Mouse (Mus musculus): ENCODE measurements around the gene Mpp6. TPM values are rescaled to one million over a fixed set of nuclear protein-coding genes. Genes with fewer than 3 reads are reported as not detected.
A peak's percentile ranks its signal among the peaks of the same experiment; 100 is the strongest.

Gene Mpp6
- polyA plus RNA-seq, 2 experiments = 19.3 to 28.5 TPM

DNA sequence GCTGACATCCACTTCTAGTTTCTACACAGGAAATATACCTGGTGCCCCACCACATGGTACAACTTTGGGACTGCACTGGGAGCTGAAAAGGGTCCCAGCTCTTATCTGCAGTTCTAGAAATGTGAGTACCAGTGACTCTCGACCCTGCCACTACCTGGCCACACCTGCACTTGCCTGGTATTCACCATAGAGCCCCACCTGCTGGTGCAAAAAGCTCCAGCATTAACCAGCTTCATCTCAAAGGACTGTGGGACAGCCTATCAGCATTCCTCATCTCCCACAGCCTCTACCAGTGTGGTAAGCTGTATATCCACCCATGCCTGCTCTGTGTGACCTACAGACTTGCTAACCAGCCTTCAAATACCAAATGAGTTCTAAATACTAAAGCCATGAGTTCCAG is 122.9 kb downstream of the Mpp6 start:
- Histone ChIP-seq H3K36me3 (replicated peaks; ENCODE audit: control insufficient read depth, insufficient read depth, low read depth) (no peaks in the 10 kb centered on the region), H3K4me1 (replicated peaks; ENCODE audit: control insufficient read depth in 2 of 2, insufficient read depth in 2 of 2, low read length in 1 of 2) (no peaks in the 10 kb centered on the region), H3K4me2 (ENCODE audit: low read depth) (no peak overlapping the region), H3K27ac (no peak overlapping the region), H3K4me3 (ENCODE audit: insufficient read depth in 1 of 2, low read depth in 2 of 2, low read length in 2 of 2) (no peak overlapping the region), H3K27me3 (ENCODE audit: control insufficient read depth, insufficient read depth, low read length) (no peaks in the 10 kb centered on the region), H3K9me3 (ENCODE audit: control insufficient read depth, low read length) (no peaks in the 10 kb centered on the region), H3K9ac (replicated peaks) (no peak overlapping the region)
- WGBS (ENCODE audit: insufficient replicate concordance) = 25% methylated on average over 1 of the region's 1 CpGs
- ATAC-seq (ENCODE audit: insufficient read depth) = no peak
- no peak for DNase-seq (ENCODE audit: low read depth in 3 of 3, low spot score in 3 of 3)
- 0 out of 2 replicates have a peak, but pooled peaks have one; percentile 10 for TF ChIP-seq CTCF (IDR thresholded peaks at IDR 0.05; ENCODE audit: low read depth)
- TF ChIP-seq EP300 (IDR thresholded peaks at IDR 0.05; ENCODE audit: low read depth) = no peak

DNA sequence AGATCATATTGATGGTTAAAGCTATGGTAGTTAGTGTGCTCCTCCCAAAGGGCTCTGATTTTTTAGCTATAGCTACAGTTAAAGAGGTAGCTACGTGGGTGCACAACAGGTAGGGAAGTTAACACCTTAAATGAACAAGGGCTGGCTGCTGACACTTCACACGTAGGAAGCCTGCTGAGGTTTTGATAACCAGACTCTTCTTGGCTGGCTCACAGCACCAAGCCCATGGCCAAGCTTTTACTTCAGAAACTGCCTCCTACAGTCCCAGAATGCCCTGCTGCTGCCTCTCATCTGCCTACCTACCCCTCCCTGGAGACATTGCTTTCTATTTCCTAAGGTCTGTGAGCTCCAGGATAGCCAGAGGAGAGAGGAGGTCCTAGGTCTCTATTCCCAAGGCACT is 127.9 kb downstream of the Mpp6 start:
- Histone ChIP-seq H3K27me3 (ENCODE audit: control insufficient read depth, insufficient read depth, low read length) (no peaks in the 10 kb centered on the region), H3K4me2 (ENCODE audit: low read depth) (no peak overlapping the region), H3K4me3 (ENCODE audit: insufficient read depth in 1 of 2, low read depth in 2 of 2, low read length in 2 of 2) (no peak overlapping the region), H3K9ac (replicated peaks) (no peak overlapping the region), H3K36me3 (replicated peaks; ENCODE audit: control insufficient read depth, insufficient read depth, low read depth) (no peaks in the 10 kb centered on the region), H3K4me1 (replicated peaks; ENCODE audit: control insufficient read depth in 2 of 2, insufficient read depth in 2 of 2, low read length in 1 of 2) (peaks cover 0 to 13% of the 10 kb centered on the region in 2 experiments; a peak in 3 of 4 replicates), H3K27ac (no peak overlapping the region), H3K9me3 (ENCODE audit: control insufficient read depth, low read length) (no peaks in the 10 kb centered on the region)
- 23% methylated on average over 2 of the region's 2 CpGs for WGBS (ENCODE audit: insufficient replicate concordance)
- DNase-seq (ENCODE audit: low read depth in 3 of 3, low spot score in 3 of 3) (no peak), ATAC-seq (ENCODE audit: insufficient read depth) (no peak)
- TF ChIP-seq CTCF (IDR thresholded peaks at IDR 0.05; ENCODE audit: low read depth) (no peak), EP300 (IDR thresholded peaks at IDR 0.05; ENCODE audit: low read depth) (no peak)

DNA sequence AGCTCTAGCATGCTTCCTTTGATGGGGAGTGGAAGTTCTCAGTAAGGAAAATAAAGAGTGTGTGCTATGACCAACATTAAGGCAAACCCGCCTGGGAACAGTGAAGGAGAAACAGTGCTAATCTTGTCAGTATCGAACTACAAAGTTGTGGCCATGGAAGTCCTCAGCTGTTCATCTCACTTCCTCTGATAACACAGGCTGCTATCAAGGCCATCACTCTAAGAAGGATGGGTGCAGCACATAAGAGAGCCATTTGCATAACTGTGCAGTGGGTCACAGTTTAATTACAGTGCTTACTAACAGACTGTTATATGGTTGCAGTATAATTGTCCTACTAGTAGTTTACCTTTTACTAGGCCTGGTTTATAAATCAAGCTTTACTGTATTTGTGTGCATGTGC is 129.9 kb downstream of the Mpp6 start:
- Histone ChIP-seq H3K27ac (no peak overlapping the region), H3K4me1 (replicated peaks; ENCODE audit: control insufficient read depth in 2 of 2, insufficient read depth in 2 of 2, low read length in 1 of 2) (peaks cover 0 to 13% of the 10 kb centered on the region in 2 experiments; a peak in 3 of 4 replicates), H3K9ac (replicated peaks) (no peak overlapping the region), H3K4me2 (ENCODE audit: low read depth) (no peak overlapping the region), H3K36me3 (replicated peaks; ENCODE audit: control insufficient read depth, insufficient read depth, low read depth) (no peaks in the 10 kb centered on the region), H3K9me3 (ENCODE audit: control insufficient read depth, low read length) (no peaks in the 10 kb centered on the region), H3K4me3 (ENCODE audit: insufficient read depth in 1 of 2, low read depth in 2 of 2, low read length in 2 of 2) (no peak overlapping the region), H3K27me3 (ENCODE audit: control insufficient read depth, insufficient read depth, low read length) (no peaks in the 10 kb centered on the region)
- 28% methylated on average over 2 of the region's 2 CpGs for WGBS (ENCODE audit: insufficient replicate concordance)
- ATAC-seq (ENCODE audit: insufficient read depth) (no peak), DNase-seq (ENCODE audit: low read depth in 3 of 3, low spot score in 3 of 3) (no peak)
- TF ChIP-seq EP300 (IDR thresholded peaks at IDR 0.05; ENCODE audit: low read depth) (no peak), CTCF (IDR thresholded peaks at IDR 0.05; ENCODE audit: low read depth) (no peak)

DNA sequence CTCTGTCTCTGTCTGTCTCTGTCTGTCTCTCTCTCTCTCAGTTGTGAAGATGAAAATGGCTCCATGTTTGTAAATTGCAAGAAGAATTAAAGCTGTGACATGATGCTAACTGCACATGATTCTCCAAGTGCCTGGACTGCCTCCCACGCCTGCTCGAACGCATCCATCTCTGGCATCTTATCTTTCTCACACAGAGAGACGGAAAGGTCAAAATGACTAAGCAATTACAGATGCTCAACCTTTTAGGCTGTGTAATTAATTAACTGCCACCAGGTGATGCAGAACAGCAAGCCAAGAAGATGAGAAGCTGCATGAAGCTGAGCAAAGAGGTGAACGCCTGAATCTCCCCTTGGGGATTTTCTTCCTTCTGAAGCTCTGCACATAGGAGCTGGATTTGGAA is 130.4 kb downstream of the Mpp6 start:
- no peak overlapping the region for H3K4me3 ChIP-seq (ENCODE audit: insufficient read depth in 1 of 2, low read depth in 2 of 2, low read length in 2 of 2)
- no peak overlapping the region for H3K9ac ChIP-seq (replicated peaks)
- H3K4me2 ChIP-seq (ENCODE audit: low read depth) = no peak overlapping the region
- no peak for DNase-seq (ENCODE audit: low read depth in 3 of 3, low spot score in 3 of 3)
- peak; percentile 38; the same call in 1 of the 2 replicates for TF ChIP-seq EP300 (IDR thresholded peaks at IDR 0.05; ENCODE audit: low read depth)
- no peak for TF ChIP-seq CTCF (IDR thresholded peaks at IDR 0.05; ENCODE audit: low read depth)
- H3K36me3 ChIP-seq (replicated peaks; ENCODE audit: control insufficient read depth, insufficient read depth, low read depth) = no peaks in the 10 kb centered on the region
- no peaks in the 10 kb centered on the region for H3K9me3 ChIP-seq (ENCODE audit: control insufficient read depth, low read length)
- peaks cover 0 to 13% of the 10 kb centered on the region in 2 experiments; a peak in 3 of 4 replicates for H3K4me1 ChIP-seq (replicated peaks; ENCODE audit: control insufficient read depth in 2 of 2, insufficient read depth in 2 of 2, low read length in 1 of 2)
- no peak overlapping the region for H3K27ac ChIP-seq
- no peak for ATAC-seq (ENCODE audit: insufficient read depth)
- no peaks in the 10 kb centered on the region for H3K27me3 ChIP-seq (ENCODE audit: control insufficient read depth, insufficient read depth, low read length)
- WGBS (ENCODE audit: insufficient replicate concordance) = 28% methylated on average over 5 of the region's 5 CpGs

DNA sequence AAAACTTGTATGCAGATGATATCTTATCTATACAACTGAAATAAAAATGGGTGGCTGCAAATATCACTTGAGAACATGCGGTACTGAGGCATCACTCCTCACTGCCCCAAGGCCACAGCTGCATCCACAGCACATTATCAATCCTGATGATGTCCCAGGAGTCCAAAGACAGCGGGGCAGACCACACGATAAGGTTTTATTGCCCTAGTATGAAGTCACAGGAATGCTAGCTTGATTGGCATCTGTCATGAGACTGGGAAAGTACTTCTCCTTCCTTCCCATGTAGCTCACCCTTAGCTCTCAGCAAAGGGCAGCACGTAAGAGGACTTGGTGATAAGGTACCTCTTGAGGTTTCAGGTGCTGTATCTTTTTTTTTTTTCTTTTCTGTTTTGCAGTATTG is 134.1 kb downstream of the Mpp6 start:
- H3K27me3 ChIP-seq (ENCODE audit: control insufficient read depth, insufficient read depth, low read length) = no peaks in the 10 kb centered on the region
- no peaks in the 10 kb centered on the region for H3K9me3 ChIP-seq (ENCODE audit: control insufficient read depth, low read length)
- WGBS (ENCODE audit: insufficient replicate concordance) = 47% methylated on average over 4 of the region's 4 CpGs
- DNase-seq (ENCODE audit: low read depth in 3 of 3, low spot score in 3 of 3) (no peak), ATAC-seq (ENCODE audit: insufficient read depth) (no peak)
- no peak overlapping the region for H3K4me3 ChIP-seq (ENCODE audit: insufficient read depth in 1 of 2, low read depth in 2 of 2, low read length in 2 of 2)
- no peak overlapping the region for H3K9ac ChIP-seq (replicated peaks)
- H3K27ac ChIP-seq = no peak overlapping the region
- no peak overlapping the region for H3K4me2 ChIP-seq (ENCODE audit: low read depth)
- H3K4me1 ChIP-seq (replicated peaks; ENCODE audit: control insufficient read depth in 2 of 2, insufficient read depth in 2 of 2, low read length in 1 of 2) = peaks cover 0 to 13% of the 10 kb centered on the region in 2 experiments; a peak in 3 of 4 replicates
- H3K36me3 ChIP-seq (replicated peaks; ENCODE audit: control insufficient read depth, insufficient read depth, low read depth) = no peaks in the 10 kb centered on the region
- TF ChIP-seq EP300 (IDR thresholded peaks at IDR 0.05; ENCODE audit: low read depth) (no peak), CTCF (IDR thresholded peaks at IDR 0.05; ENCODE audit: low read depth) (no peak)
